Mouse (Mus musculus): ENCODE results near the gene Jmjd1c.

The Jmjd1c gene

GRCm38 (mm10) chr10:67072600-67072999 is 23.3 kb upstream of the Jmjd1c start:
- DNase-seq: no peak

- no peak for DNase-seq
Measured at GRCm38 (mm10) chr10:67073577-67073976, 22.3 kb upstream of the Jmjd1c start.

DNA sequence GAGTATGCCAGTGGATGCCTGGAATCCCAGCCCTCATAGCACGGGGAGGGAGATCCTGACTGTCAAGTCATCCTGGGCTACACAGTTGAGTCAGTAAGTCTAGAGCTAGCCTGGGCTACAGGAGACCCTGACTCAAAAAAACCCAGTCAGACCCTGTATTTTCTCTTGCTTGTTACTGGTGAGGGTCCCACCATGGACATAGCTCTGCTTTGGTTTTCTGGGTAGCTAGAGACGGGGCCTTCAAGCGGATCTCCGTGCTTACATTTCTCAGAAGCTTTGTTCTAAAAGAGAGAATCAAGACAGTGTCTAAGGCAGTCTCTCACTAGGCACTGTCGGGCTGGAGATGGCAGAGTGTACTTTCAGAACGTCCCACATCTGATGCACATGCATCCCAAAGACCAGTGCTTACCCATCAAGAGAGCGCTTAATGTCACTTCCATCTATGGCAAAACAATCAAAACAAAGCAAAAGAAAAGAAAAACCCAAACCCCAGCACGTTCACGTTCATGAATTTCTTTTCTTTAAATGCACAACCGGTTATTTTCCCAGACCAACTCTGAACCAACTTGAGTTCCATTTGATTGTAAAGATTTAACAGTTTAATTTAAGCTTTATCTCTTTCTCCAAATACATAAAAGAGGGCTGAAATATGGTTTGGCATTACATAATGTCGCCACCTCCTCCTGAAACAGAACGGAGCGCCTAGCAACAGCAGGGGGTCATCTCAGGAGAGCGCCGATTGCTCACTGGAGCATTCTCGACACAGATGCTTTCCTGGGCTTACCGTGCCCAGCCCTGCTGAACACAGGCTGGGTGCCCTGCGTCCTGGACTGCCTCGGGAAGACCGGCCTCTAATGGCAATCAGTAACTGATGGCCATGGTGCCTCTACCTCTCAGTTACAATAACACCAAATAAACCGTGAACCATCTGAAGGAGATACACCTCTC is 19.7 kb upstream of the Jmjd1c start:
- peak; percentile 86 to 89 for DNase-seq

DNA sequence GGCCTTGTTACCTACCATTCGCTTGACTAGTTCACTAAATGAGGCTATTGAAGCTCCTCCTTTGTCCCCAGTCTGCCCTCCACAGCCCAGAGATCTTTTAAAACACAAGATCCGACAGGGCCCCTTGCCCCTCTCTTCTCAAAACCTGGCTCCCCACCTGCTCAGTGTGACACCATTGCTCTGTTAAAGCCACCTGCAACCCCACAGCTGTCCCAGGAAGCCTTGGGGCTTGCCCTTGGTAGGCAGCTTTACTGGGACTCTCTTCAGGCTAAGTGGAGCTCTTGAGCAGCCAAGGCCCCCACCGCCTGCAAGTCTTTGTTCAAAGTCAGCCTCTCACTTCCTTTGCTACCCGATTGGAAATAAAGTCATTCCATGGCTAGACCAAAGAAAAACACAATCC is 16.9 kb upstream of the Jmjd1c start:
- no peak for DNase-seq

GRCm38 (mm10) chr10:67081206-67082007 is 14.5 kb upstream of the Jmjd1c start:
- DNase-seq: no peak

DNA sequence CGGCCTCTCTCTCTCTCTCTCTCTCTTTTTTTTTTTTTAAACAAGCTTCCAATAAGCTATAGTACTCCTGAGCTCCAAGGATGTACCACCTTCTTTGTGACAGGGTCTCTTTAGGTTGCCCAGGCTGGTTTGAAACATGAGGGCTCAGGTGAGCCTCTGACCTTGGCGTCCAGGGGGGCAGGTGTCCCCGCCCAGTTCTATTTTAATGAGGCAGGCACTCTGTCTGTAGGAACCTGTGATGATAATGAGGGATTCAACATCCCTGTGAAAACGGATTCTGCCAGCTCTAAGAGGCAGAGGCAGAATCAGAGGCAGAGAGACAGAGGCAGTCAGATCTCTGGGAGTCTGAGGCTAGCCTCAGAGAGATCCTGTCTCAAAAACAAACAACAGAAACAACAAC is 13.4 kb upstream of the Jmjd1c start:
- no peak for DNase-seq

- peak; percentile 87 to 91 for DNase-seq
Measured at GRCm38 (mm10) chr10:67083446-67084166, 12.3 kb upstream of the Jmjd1c start.

GRCm38 (mm10) chr10:67085124-67085523 is 10.8 kb upstream of the Jmjd1c start:
- DNase-seq: peak; percentile 82 to 84

DNA sequence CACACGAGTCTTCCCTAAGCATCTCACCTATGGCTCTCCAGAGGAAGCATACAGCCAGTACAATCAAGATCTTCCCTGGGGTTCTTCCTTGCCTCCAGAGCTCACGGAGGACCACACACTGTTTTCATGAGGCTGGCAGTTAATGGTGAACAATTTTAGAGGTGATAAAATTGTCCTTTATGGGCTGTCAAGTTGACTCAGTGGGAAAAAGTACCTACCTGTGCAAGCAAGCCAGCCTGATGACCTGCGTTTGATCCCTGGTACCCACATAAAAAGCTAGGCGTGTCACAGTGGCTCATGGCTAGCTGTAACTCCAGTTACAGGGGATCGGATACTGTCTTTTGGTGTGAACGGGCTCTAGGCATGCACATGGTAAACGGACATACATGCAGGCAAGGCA is 10.0 kb upstream of the Jmjd1c start:
- no peak for DNase-seq

- DNase-seq: no peak
Measured at GRCm38 (mm10) chr10:67087447-67088226, 8.3 kb upstream of the Jmjd1c start.

DNA sequence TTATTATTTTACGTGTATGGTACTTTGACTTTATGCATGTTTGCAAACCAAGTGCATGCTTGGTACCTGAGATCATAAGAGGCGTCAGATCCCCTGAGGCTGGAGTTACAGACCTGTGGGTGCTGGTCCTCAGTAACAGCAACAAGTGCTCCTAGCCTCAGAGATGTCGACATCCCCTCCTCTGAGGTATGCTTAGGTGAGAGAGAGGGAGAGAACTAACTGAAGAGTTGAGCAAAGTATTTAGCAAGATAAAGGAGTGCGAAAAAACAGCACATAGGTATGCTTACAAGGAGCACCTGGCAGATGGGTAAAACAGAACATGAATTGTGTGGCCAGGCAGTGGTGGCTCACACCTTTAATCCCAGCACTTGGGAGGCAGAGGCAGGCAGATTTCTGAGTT is 5.3 kb upstream of the Jmjd1c start:
- DNase-seq: no peak

DNA sequence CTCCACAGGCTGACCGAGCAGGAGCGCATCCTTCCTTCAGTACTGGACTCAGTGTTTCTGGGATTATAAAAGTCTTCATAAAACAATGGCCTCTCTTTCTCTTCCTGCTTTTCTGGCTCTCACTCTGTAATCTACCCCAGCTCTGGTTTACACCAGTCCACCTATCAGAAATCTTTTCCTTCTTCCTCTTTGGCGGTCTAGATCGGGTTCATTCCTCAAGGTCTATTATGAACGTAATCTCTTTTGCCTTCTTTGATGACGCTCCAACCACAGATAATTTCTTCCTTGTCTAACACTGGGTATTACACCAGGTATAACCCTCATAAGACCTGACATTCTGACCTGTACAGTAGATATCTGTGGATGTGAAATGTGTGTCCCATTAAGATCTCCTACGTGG is 1.0 kb upstream of the Jmjd1c start:
- DNase-seq: no peak

- DNase-seq: peak; percentile 71 to 88
Measured at GRCm38 (mm10) chr10:67096621-67097436, 904 bp downstream of the Jmjd1c start, which contains the start of gene Reep3. Gene Reep3 (minus strand): TSS chr10:67096945.

- no peak for DNase-seq
Measured at GRCm38 (mm10) chr10:67097437-67098150, 1.7 kb downstream of the Jmjd1c start.

DNA sequence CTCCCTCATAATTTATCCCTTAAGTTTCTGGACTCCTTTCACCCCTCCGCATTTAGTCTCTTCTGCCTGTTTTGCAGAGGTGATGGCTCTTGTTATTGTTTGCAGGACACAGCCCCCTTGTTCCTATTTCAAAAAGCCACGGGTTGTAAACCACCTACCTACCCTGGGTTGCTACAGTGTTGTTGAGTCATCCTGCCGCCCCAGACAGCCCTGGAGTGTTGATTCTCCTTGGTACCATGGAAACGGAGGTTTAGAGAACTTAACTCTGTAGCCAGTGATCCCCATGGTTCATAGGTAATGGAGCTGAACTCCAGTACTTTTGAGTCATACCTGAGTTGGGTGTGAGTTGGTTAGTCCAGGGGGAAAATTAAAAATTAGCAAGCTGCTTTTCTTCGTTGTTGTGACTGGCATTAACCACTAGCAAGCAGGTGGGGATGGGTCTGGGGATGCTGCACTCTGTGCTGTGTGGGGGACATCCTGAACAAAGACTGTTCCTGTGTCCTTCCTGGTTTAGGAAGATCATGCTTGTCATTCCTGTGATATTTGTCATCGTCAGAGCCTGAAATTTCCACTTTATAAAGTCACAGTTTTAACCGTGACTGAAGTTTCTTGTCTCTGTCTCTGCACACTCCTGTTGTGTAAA is 2.6 kb downstream of the Jmjd1c start:
- no peak for DNase-seq

- peak in 1 of 2 experiments; percentile 50 for DNase-seq
Measured at GRCm38 (mm10) chr10:67099183-67099929, 3.4 kb downstream of the Jmjd1c start.

- DNase-seq: peak; percentile 49 to 59
Measured at GRCm38 (mm10) chr10:67100011-67100661, 4.2 kb downstream of the Jmjd1c start.

DNA sequence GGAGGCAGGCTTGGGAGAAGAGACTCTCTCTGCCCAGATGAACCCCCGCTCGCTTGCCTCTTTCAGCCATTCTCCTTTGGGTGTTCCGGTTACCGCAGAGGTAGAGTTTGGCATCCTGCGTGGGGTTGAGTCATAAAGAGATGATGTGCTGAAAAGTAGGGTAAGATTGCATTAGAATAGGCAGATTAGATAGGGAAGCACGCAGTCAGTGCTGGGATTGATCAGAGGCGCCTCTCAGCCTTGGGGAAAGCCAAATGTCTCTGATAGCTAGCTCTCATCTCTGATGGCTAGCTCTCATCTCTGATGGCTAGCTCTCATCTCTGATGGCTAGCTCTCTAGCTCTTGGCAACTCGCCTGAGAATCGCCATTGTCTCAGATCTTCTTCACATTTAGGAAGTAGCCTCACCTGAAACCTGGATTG is 4.9 kb downstream of the Jmjd1c start:
- DNase-seq: peak; percentile 66 to 72

- DNase-seq: no peak
Measured at GRCm38 (mm10) chr10:67104543-67104942, 8.6 kb downstream of the Jmjd1c start.

Data from cerebellum, adult 18-20 months (tissue).